Mouse (Mus musculus): ENCODE data around the gene Wdr61. TPM values are rescaled to one million over a fixed set of nuclear protein-coding genes. Genes with fewer than 3 reads are reported as not detected.

Wdr61 gene
- total and polyA plus RNA-seq, 2 experiments from 2014 or later, result 43.7 to 83.9 TPM

- 0 out of 2 replicates have a peak, but pooled peaks cover 7% of the 10 kb centered on the region for H3K4me1 ChIP-seq (ENCODE audit: insufficient read depth, low read length)
- DNase-seq (ENCODE audit: low spot score) (peak; percentile 24), ATAC-seq (ENCODE audit: low FRiP score) (no peak)
- H3K4me3 ChIP-seq (ENCODE audit: low read depth, low read length), result no peak overlapping the region
- H3K27ac ChIP-seq (ENCODE audit: low read depth, low read length), result no peak overlapping the region
- no peak overlapping the region for H3K9ac ChIP-seq (replicated peaks; ENCODE audit: low read length, poor library complexity, severe bottlenecking)
- WGBS, result 23% methylated on average over 21 of the region's 21 CpGs
- no peak for TF ChIP-seq CTCF (IDR thresholded peaks at IDR 0.05)
- H3K9me3 ChIP-seq (ENCODE audit: low read length), result no peaks in the 10 kb centered on the region
- no peak overlapping the region for H3K4me2 ChIP-seq (ENCODE audit: low read depth, low read length, poor library complexity, severe bottlenecking)
- no peaks in the 10 kb centered on the region for H3K36me3 ChIP-seq (ENCODE audit: insufficient read depth, low read length)
- H3K27me3 ChIP-seq (ENCODE audit: insufficient read depth, low read length), result no peaks in the 10 kb centered on the region
Observed at GRCm38 (mm10) chr9:54752201-54752943, 18.1 kb upstream of the Wdr61 start.

DNA sequence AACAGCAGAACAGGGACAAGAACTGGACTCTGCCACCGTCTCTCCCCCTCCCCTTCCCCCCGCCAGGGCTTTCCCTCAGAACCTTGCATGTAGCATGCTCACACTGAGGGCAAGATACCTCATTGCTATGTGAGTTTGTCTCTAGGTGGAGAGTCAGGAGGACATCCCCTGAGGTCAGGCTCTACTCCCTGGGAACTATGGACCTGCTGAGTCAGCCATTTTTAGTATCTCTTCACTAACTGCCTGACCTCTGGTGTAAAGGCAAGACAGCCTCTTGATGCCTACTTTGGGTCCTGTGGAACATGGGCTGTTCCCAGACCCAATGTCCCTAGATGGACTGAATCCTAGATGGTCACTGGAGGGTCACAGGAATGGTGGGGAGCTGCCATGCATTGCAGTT lies 17.4 kb upstream of the Wdr61 start:
- Histone ChIP-seq H3K27me3 (ENCODE audit: insufficient read depth, low read length) (no peaks in the 10 kb centered on the region), H3K27ac (ENCODE audit: low read depth, low read length) (no peak overlapping the region), H3K4me2 (ENCODE audit: low read depth, low read length, poor library complexity, severe bottlenecking) (no peak overlapping the region), H3K4me3 (ENCODE audit: low read depth, low read length) (no peak overlapping the region), H3K4me1 (ENCODE audit: insufficient read depth, low read length) (0 out of 2 replicates have a peak, but pooled peaks cover 7% of the 10 kb centered on the region), H3K9me3 (ENCODE audit: low read length) (no peaks in the 10 kb centered on the region), H3K9ac (replicated peaks; ENCODE audit: low read length, poor library complexity, severe bottlenecking) (no peak overlapping the region), H3K36me3 (ENCODE audit: insufficient read depth, low read length) (no peaks in the 10 kb centered on the region)
- DNase-seq (ENCODE audit: low spot score), result no peak
- WGBS, result 76% methylated on average over 2 of the region's 2 CpGs
- TF ChIP-seq CTCF (IDR thresholded peaks at IDR 0.05), result no peak
- no peak for ATAC-seq (ENCODE audit: low FRiP score)

- Histone ChIP-seq H3K4me1 (ENCODE audit: insufficient read depth, low read length) (peaks cover 7% of the 10 kb centered on the region; the same call in 1 of the 2 replicates), H3K9me3 (ENCODE audit: low read length) (no peaks in the 10 kb centered on the region), H3K36me3 (ENCODE audit: insufficient read depth, low read length) (no peaks in the 10 kb centered on the region), H3K27ac (ENCODE audit: low read depth, low read length) (no peak overlapping the region), H3K4me2 (ENCODE audit: low read depth, low read length, poor library complexity, severe bottlenecking) (no peak overlapping the region), H3K27me3 (ENCODE audit: insufficient read depth, low read length) (no peaks in the 10 kb centered on the region), H3K9ac (replicated peaks; ENCODE audit: low read length, poor library complexity, severe bottlenecking) (no peak overlapping the region), H3K4me3 (ENCODE audit: low read depth, low read length) (no peak overlapping the region)
- WGBS, result 85% methylated on average over 7 of the region's 7 CpGs
- DNase-seq (ENCODE audit: low spot score), result no peak
- no peak for TF ChIP-seq CTCF (IDR thresholded peaks at IDR 0.05)
- ATAC-seq (ENCODE audit: low FRiP score), result no peak
Observed at GRCm38 (mm10) chr9:54750215-54750981, 16.1 kb upstream of the Wdr61 start.

DNA sequence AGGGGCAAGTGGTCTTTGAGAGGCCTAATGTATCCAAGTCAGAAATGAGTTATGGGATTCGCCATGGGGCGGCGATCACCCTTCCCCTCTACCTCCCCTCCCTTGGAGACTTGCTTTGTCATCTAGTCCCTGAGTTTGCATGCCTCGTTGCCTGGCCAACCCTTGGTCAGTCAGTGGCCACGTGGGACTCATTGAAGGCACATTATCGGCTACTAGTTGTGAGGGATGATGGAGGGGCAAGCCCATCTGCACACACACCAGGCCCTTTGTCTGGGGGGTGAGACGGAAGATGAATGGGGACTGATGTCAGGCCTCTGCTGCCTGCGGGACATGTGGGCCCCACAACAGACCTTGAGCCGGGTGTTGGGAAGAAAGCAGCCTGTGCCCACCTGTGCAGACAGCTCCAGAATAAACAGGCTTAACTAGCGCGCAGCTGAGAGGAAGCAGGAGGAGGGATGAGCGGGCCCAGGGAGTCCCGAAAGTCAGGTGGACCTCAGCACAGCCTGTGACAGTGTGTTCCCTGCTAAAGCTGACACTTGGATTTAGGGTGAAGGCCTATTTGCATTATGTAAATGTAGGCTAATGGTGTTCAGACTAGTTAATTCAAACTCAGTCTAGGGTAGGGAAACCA lies 11.5 kb upstream of the Wdr61 start:
- no peak for ATAC-seq (ENCODE audit: low FRiP score)
- no peaks in the 10 kb centered on the region for H3K36me3 ChIP-seq (ENCODE audit: insufficient read depth, low read length)

GRCm38 (mm10) chr9:54743891-54744290 lies 9.6 kb upstream of the Wdr61 start:
- Histone ChIP-seq H3K4me2 (ENCODE audit: low read depth, low read length, poor library complexity, severe bottlenecking) (no peak overlapping the region), H3K9me3 (ENCODE audit: low read length) (no peaks in the 10 kb centered on the region), H3K4me1 (ENCODE audit: insufficient read depth, low read length) (no peaks in the 10 kb centered on the region; the same call in 1 of the 2 replicates), H3K36me3 (ENCODE audit: insufficient read depth, low read length) (no peaks in the 10 kb centered on the region), H3K27ac (ENCODE audit: low read depth, low read length) (no peak overlapping the region), H3K27me3 (ENCODE audit: insufficient read depth, low read length) (no peaks in the 10 kb centered on the region), H3K4me3 (ENCODE audit: low read depth, low read length) (no peak overlapping the region), H3K9ac (replicated peaks; ENCODE audit: low read length, poor library complexity, severe bottlenecking) (no peak overlapping the region)
- WGBS, result 78% methylated on average over 4 of the region's 4 CpGs
- TF ChIP-seq CTCF (IDR thresholded peaks at IDR 0.05), result no peak
- ATAC-seq (ENCODE audit: low FRiP score), result no peak
- no peak for DNase-seq (ENCODE audit: low spot score)

More for the DNA sequence above, 11.5 kb upstream of the Wdr61 start:
- DNase-seq (ENCODE audit: low spot score), result no peak
- H3K27me3 ChIP-seq (ENCODE audit: insufficient read depth, low read length), result no peaks in the 10 kb centered on the region
- no peak overlapping the region for H3K9ac ChIP-seq (replicated peaks; ENCODE audit: low read length, poor library complexity, severe bottlenecking)
- TF ChIP-seq CTCF (IDR thresholded peaks at IDR 0.05), result no peak
- no peaks in the 10 kb centered on the region; the same call in 1 of the 2 replicates for H3K4me1 ChIP-seq (ENCODE audit: insufficient read depth, low read length)
- 46% methylated on average over 13 of the region's 13 CpGs for WGBS
- no peak overlapping the region for H3K4me3 ChIP-seq (ENCODE audit: low read depth, low read length)
- H3K27ac ChIP-seq (ENCODE audit: low read depth, low read length), result no peak overlapping the region
- no peak overlapping the region for H3K4me2 ChIP-seq (ENCODE audit: low read depth, low read length, poor library complexity, severe bottlenecking)
- H3K9me3 ChIP-seq (ENCODE audit: low read length), result no peaks in the 10 kb centered on the region
